Mouse (Mus musculus) right cerebral cortex, postnatal 36 days (tissue): ENCODE data around the gene Adgrg5.
A peak's percentile ranks its signal among the peaks of the same experiment; 100 is the strongest.

Experiments
- DNase-seq, 2 experiments: peaks; one replicate each; pipeline ENCODE4 v3.0.0; 2022; ENCODE audit warnings: low spot score in 2 of 2, mixed read lengths in 1 of 2

The Adgrg5 gene

DNA sequence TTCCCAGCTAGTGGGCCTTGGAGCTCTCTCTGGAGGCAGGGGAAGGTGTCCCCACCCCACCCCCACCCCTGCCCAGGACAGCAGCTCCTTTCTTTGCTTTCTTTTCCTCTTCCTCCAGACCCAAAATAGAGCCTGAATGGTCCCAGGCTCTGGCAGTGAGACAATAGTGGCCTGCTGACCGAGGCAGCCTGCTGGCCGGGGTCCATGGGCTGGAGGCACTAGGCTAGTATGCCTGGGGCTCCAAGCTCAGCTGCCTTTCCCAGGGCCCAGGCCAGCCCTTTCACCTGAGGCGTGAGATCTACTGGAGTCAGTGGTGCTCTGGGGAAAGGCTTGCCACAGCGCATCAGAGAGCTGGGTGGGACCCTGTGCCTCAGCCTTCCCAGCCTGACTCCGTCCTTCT is 69.0 kb downstream of the Adgrg5 start:
- DNase-seq: peak; percentile 60 to 65
